Mouse (Mus musculus): ENCODE data around the gene Olfr1356. TPM values are rescaled to one million over a fixed set of nuclear protein-coding genes. Genes with fewer than 3 reads are reported as not detected.
"Not testable (repeated sequence)": the region's sequence is repeated elsewhere in the genome, so short reads cannot be mapped to it uniquely, and the experiment has no call there.

Olfr1356 gene
- total RNA-seq (2021): not detected
- long read RNA-seq, experiment 1: 0 reads
- long read RNA-seq, experiment 2: 0 reads

- no peak for DNase-seq
Measured at GRCm38 (mm10) chr10:78852066-78852465, at the start of gene Olfr1356. Olfr1356 (minus strand) TSS chr10:78852166.

- no peak for DNase-seq
Measured at GRCm38 (mm10) chr10:78875240-78875639, 23.3 kb upstream of the Olfr1356 start, which contains the start of gene Olfr1355. Olfr1355 (plus strand) TSS chr10:78875540.

GRCm38 (mm10) chr10:78840456-78840855 lies 11.5 kb downstream of the Olfr1356 start:
- DNase-seq: not testable (repeated sequence)

- no peak for DNase-seq
Measured at GRCm38 (mm10) chr10:78812358-78813060, 39.5 kb downstream of the Olfr1356 start.

GRCm38 (mm10) chr10:78801449-78801848 lies 50.5 kb downstream of the Olfr1356 start:
- DNase-seq: no peak

Other genes starting within 250 kb of the Olfr1356 start
- not detected for gene Olfr1357, start 234.1 kb downstream of the Olfr1356 start, total RNA-seq (2021)
- gene Casp14, start 133.9 kb downstream of the Olfr1356 start, total RNA-seq (2021): not detected
- gene Ccdc105, start 99.1 kb downstream of the Olfr1356 start, total RNA-seq (2021): not detected
- gene Slc1a6, start 71.7 kb downstream of the Olfr1356 start, total RNA-seq (2021): not detected
- not detected for gene Olfr1355, start 23.4 kb upstream of the Olfr1356 start, total RNA-seq (2021)
- gene Olfr1354, start 61.0 kb upstream of the Olfr1356 start, total RNA-seq (2021): not detected
- gene Olfr8, start 98.5 kb upstream of the Olfr1356 start, total RNA-seq (2021): not detected
- not detected for gene Olfr1353, start 111.1 kb upstream of the Olfr1356 start, total RNA-seq (2021)
- not detected for gene Olfr1352, start 128.9 kb upstream of the Olfr1356 start, total RNA-seq (2021)
- not detected for gene Olfr1351, start 160.3 kb upstream of the Olfr1356 start, total RNA-seq (2021)
- not detected for gene Olfr57, start 176.6 kb upstream of the Olfr1356 start, total RNA-seq (2021)
- gene 2610008E11Rik, start 245.4 kb upstream of the Olfr1356 start, total RNA-seq (2021): 10 to 100 TPM; 12.0 to 13.2 TPM

Data from adrenal gland, postnatal 36 days (tissue).